Mouse (Mus musculus) left cerebral cortex, adult 8-10 months (tissue): ENCODE data around the gene Eid2b. TPM values are rescaled to one million over a fixed set of nuclear protein-coding genes. Genes with fewer than 3 reads are reported as not detected.

Source experiments
- DNase-seq, 2 experiments: peaks; one replicate each; pipeline ENCODE4 v3.0.0; 2022; ENCODE audit warnings: low spot score in 2 of 2
- total RNA-seq, 4 experiments: library from RNA; stranded (reverse); gene quantifications; 2 replicates each; pipeline ENCODE4 v1.2.4; 2022

Gene Eid2b
- total RNA-seq, 4 experiments from 2014 or later = 30.6 to 34.2 (median 33.4) TPM

- peak in 1 of 2 experiments; percentile 30 for DNase-seq
Measured at GRCm38 (mm10) chr7:28301616-28302433, 24.3 kb downstream of the Eid2b start, which contains the start of gene Dll3. TSS of gene Dll3 (minus strand) at chr7:28302238.

- no peak for DNase-seq
Measured at GRCm38 (mm10) chr7:28305641-28306040, 28.1 kb downstream of the Eid2b start.

DNA sequence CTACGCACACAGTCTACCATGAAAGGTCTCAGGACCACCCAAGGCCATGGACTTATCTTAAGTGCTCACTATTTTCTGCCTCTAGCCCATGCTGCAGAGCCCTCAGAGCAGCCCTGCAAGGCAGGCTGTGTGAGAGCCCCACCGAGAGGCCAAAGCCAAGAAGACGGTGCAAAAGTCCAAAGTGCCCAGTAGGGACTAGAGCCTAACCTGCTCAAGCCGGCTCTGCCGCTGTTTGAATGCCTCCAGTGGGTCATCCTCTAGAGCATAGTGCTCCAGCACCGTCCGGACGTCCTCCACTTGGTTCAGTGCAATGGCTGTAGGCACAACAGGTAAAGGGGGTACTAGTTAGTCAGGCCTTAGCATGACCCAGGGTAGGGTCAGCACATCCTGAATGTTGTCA is 28.7 kb downstream of the Eid2b start:
- DNase-seq = no peak

DNA sequence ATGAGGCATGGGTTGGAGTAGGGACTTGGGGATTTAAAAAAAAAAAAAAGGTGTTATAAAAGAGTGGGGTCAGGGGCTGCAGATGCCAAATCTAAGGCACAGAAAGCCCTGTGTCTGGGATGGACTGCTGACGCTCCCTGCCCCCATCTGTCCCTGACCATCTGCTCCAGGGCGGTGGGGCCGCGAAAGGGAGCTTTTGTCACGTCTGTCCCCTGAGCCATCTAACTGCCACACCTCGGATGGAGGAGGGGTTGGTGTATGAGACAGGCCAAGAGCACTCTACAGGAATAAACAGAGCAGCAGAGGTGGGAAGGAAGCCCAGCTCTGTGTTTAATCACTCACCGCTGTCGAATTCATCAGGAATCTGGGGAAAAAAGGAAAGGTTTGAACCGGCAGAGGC is 32.2 kb downstream of the Eid2b start:
- DNase-seq = no peak

- DNase-seq = no peak
Measured at GRCm38 (mm10) chr7:28311151-28311925, 33.8 kb downstream of the Eid2b start.

GRCm38 (mm10) chr7:28311926-28312543 is 34.5 kb downstream of the Eid2b start, which contains the start of gene Timm50:
TSS of gene Timm50 (minus strand) at chr7:28312072.
- peak; percentile 98 for DNase-seq

- DNase-seq = no peak
Measured at GRCm38 (mm10) chr7:28318036-28318435, 40.5 kb downstream of the Eid2b start.

- DNase-seq = no peak
Measured at GRCm38 (mm10) chr7:28318714-28319113, 41.2 kb downstream of the Eid2b start.

DNA sequence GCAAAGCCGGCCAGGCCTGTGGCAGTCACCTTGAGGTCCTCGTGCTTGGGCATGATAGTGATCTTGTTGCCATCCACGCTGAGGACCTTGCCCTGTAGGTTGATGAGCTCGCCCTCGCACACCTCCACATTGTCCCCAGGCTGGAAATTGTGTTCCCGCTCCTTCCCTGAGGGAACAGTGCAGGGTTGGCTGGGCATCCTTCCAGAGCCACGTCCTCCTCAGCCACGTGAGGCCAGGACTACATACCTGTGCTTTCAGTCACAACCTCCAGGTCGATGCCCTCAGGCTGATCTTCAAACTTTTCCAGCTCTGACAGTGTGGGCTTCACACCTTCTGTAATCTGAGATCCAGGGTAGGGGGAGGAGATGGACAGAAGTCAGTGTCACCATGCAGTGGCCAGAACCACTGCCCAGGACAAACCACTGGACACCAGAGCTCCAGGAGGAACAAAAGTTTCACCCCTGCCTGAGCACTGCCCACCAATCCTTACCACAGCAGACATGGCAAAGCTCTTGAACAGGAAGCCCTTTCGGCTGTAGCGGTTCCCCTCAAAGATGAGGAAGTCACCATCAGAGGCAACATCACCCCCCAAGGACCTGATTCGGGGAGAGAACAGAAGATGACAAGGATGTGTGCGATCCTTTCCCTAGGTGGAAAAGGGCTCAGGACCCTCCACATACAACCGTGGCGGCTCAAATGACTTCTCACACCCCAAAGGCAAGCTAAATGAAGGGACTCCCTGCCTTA is 44.6 kb downstream of the Eid2b start:
- no peak for DNase-seq

DNA sequence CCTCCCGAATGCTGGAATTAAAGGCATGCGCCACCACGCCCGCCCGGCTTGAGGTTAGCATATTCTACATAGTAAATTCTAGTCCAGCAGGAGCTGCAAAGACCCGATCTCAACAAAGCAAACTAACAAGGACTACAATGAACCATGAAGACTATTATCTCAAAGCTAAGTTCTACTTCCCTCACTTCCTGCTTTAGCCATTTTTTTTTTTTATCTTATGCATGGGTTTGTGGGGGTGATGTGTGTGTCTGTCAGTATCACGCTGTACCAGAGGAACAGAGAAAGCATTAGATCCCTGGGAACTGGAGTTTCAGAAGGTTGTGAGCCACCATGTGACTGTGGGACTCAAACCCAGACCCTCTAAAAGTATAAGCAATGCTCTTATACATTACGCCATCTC is 47.8 kb downstream of the Eid2b start:
- no peak for DNase-seq

DNA sequence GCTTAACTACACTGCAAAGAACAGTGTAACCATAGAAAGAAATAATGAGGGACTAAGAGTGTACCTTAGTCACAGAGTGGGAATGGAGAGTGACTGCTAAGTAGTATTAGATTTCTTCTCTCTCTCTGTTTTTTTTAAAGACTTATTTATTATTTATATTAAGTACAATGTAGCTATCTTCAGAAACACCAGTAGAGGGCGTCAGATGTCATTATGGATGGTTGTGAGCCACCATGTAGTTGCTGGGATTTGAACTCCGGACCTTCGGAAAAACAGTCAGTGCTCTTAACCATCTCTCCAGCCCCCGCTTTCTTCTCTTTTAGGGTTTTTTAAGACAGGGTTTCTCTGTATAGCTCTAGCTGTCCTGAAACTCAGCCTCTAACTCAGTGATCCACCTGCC is 48.9 kb downstream of the Eid2b start:
- DNase-seq = no peak

DNA sequence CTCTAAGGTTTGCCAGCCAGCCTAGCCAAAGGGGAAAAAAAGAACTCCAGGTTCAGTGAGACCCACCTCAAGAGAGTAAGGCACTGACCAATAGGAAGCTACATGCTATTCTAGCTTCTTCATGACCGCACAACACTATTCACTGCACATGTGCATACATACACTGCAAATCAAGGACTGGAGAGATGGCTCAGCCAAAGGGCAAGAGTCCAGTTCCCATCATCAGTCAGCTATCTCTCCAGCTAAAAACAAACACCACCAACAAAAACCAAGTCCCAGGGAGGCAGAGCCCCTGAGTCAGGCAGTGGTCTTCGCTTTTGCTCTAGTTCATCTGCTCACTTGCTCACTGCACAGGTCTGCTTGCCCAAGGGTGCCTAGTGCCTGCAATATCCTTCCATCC is 50.7 kb downstream of the Eid2b start:
- no peak for DNase-seq

Other genes starting within 250 kb of the Eid2b start
- gene Psmc4, start 227.6 kb upstream of the Eid2b start, total RNA-seq = 100 to 1,000 TPM; 119 to 144 (median 131) TPM
- 1 to 10 TPM in 1 of 4 experiments, under 1 TPM in 3; 0.33 to 1.5 (median 0.40) TPM for gene Fcgbp, start 206.5 kb upstream of the Eid2b start, total RNA-seq
- under 1 TPM; 0.06 to 0.12 (median 0.07) TPM for gene 9530053A07Rik, start 148.3 kb upstream of the Eid2b start, total RNA-seq
- gene Fbl, start 108.0 kb upstream of the Eid2b start, total RNA-seq = 10 to 100 TPM; 47.8 to 59.8 (median 56.9) TPM
- 10 to 100 TPM; 42.5 to 45.3 (median 44.3) TPM for gene Dyrk1b, start 98.3 kb upstream of the Eid2b start, total RNA-seq
- gene Eid2, start 9.9 kb upstream of the Eid2b start, total RNA-seq = 10 to 100 TPM; 56.5 to 59.8 (median 58.3) TPM
- 1 to 10 TPM in 2 of 4 experiments, under 1 TPM in 2; 0.72 to 1.9 (median 1.0) TPM for gene Selenov, start 13.4 kb downstream of the Eid2b start, total RNA-seq
- gene Dll3, start 24.5 kb downstream of the Eid2b start, total RNA-seq = 1 to 10 TPM in 2 of 4 experiments, under 1 TPM in 2; 0.59 to 2.9 (median 0.95) TPM
- 10 to 100 TPM; 34.8 to 39.2 (median 39.1) TPM for gene Timm50, start 34.3 kb downstream of the Eid2b start, total RNA-seq
- 100 to 1,000 TPM; 117 to 123 (median 121) TPM for gene Supt5, start 61.0 kb downstream of the Eid2b start, total RNA-seq
- gene Rps16, start 72.9 kb downstream of the Eid2b start, total RNA-seq = 100 to 1,000 TPM; 521 to 591 (median 572) TPM
- 1 to 10 TPM; 6.2 to 8.4 (median 8.0) TPM for gene Plekhg2, start 94.9 kb downstream of the Eid2b start, total RNA-seq
- 1 to 10 TPM; 2.1 to 6.1 (median 3.6) TPM for gene Zfp36, start 102.5 kb downstream of the Eid2b start, total RNA-seq
- gene Med29, start 115.0 kb downstream of the Eid2b start, total RNA-seq = 10 to 100 TPM; 13.2 to 17.4 (median 16.3) TPM
- 10 to 100 TPM; 51.1 to 77.7 (median 63.9) TPM for gene Paf1, start 115.2 kb downstream of the Eid2b start, total RNA-seq
- gene Gmfg, start 159.7 kb downstream of the Eid2b start, total RNA-seq = 1 to 10 TPM in 2 of 4 experiments, under 1 TPM in 2; 0.38 to 5.7 (median 1.9) TPM
- 10 to 100 TPM; 77.6 to 83.2 (median 81.1) TPM for gene Lrfn1, start 174.2 kb downstream of the Eid2b start, total RNA-seq
- not detected for gene Ifnl2, start 232.7 kb downstream of the Eid2b start, total RNA-seq
- gene Ifnl3, start 245.1 kb downstream of the Eid2b start, total RNA-seq = not detected